ENCODE assay signal across 21 mouse cellular contexts in the genomic region with DNA sequence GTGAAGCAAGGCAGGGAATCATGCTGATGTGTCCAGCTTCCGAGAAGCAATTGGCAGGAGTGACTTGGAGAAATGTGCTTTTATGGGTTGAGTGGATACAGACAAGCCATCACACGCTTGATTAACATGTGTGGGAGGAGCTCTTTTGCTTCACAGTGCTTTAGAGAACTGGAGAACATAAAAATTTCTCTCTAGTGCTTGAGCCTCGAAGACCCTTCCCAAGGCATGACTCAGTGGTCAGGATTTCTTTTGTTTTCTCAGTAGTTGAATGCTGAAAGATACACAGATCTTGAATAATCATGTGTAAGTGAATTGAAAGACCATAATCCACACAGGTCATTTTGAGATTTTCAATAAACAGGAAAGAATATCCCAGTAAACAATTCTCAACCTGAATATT.
DNase-seq lines count a peak whose midpoint lies in the region; ATAC-seq and TF ChIP-seq lines count a peak whose summit lies in the region.
"Had no signal": no experiment of that assay in that cellular context is flagged by ENCODE, and none has a peak within 500 bp of the region (broad histone marks: within the 10 kb centered on the region; RNA-seq: fewer than 3 reads in every experiment).

No protein-coding gene starts in this region.

- H3K27me3 ChIP-seq in hindbrain, postnatal 0 days (ENCODE audit: insufficient read depth, low read length) = no peaks in the 10 kb centered on the region
- H3K27me3 ChIP-seq in hindbrain, embryonic 10.5 days (ENCODE audit: insufficient read depth, poor library complexity, severe bottlenecking) = no peaks in the 10 kb centered on the region
- H3K27me3 ChIP-seq: embryonic facial prominence, embryonic 13.5 days; forebrain, embryonic 13.5 days; heart, embryonic 15.5 days; intestine, embryonic 15.5 days had no signal

- H3K9me3 ChIP-seq in hindbrain, postnatal 0 days (ENCODE audit: low read length) = no peaks in the 10 kb centered on the region
- no peaks in the 10 kb centered on the region for H3K9me3 ChIP-seq in hindbrain, embryonic 10.5 days
- H3K9me3 ChIP-seq: embryonic facial prominence, embryonic 13.5 days; forebrain, embryonic 13.5 days; G1E; heart, embryonic 15.5 days; intestine, embryonic 15.5 days had no signal

- no peaks in the 10 kb centered on the region for H3K4me1 ChIP-seq in hindbrain, postnatal 0 days (ENCODE audit: insufficient read depth, low read length)
- H3K4me1 ChIP-seq in hindbrain, embryonic 10.5 days (replicated peaks) = no peaks in the 10 kb centered on the region
- H3K4me1 ChIP-seq: embryonic facial prominence, embryonic 13.5 days; heart, embryonic 15.5 days; intestine, embryonic 15.5 days had no signal

- no peak overlapping the region for H3K4me3 ChIP-seq in hindbrain, postnatal 0 days (ENCODE audit: low read length)
- H3K4me3 ChIP-seq in hindbrain, embryonic 10.5 days = no peak overlapping the region
- H3K4me3 ChIP-seq: embryonic facial prominence, embryonic 13.5 days; forebrain, embryonic 13.5 days; heart, adult 2 months; heart, embryonic 15.5 days; intestine, embryonic 15.5 days had no signal

- H3K36me3 ChIP-seq in hindbrain, postnatal 0 days (ENCODE audit: insufficient read depth, low read length) = no peaks in the 10 kb centered on the region
- no peaks in the 10 kb centered on the region for H3K36me3 ChIP-seq in hindbrain, embryonic 10.5 days
- H3K36me3 ChIP-seq: embryonic facial prominence, embryonic 13.5 days; G1E; heart, embryonic 15.5 days; intestine, embryonic 15.5 days had no signal

- TF ChIP-seq CTCF in hindbrain, postnatal 0 days (IDR thresholded peaks at IDR 0.05; ENCODE audit: low read depth) = no peak

- H3K4me2 ChIP-seq in hindbrain, postnatal 0 days (ENCODE audit: low read depth, low read length) = no peak overlapping the region
- H3K4me2 ChIP-seq: embryonic facial prominence, embryonic 13.5 days; forebrain, embryonic 13.5 days; heart, embryonic 11.5 days; heart, embryonic 15.5 days; intestine, embryonic 15.5 days had no signal

- 33% methylated on average over 3 of the region's 3 CpGs for WGBS in hindbrain, postnatal 0 days
- WGBS in hindbrain, embryonic 10.5 days = 57% methylated on average over 3 of the region's 3 CpGs

- no peak for ATAC-seq in hindbrain, postnatal 0 days
- ATAC-seq: activated CD4-positive, CD25-positive, alpha-beta regulatory T cell, adult 4 months; CD4-positive, CD25-positive, alpha-beta regulatory T cell, adult 4 months; forebrain, embryonic 13.5 days; intestine, embryonic 15.5 days had no signal

- peak; percentile 1 for DNase-seq in embryo, embryonic 10.5 days (ENCODE audit: low spot score)
- no peak for DNase-seq in embryo, embryonic 10 days (ENCODE audit: low spot score)
- peak; percentile 5 for DNase-seq in hindbrain, postnatal 0 days (ENCODE audit: low spot score)
- DNase-seq in hindbrain, embryonic 10.5 days (ENCODE audit: low spot score) = no peak
- peak; percentile 90 for DNase-seq in Muller cell, postnatal 12 days (ENCODE audit: inconsistent ontology term)
- peak; percentile 44 for DNase-seq in retina, embryonic 14.5 days (ENCODE audit: low spot score)
- DNase-seq in left cerebral cortex, adult 18-20 months (ENCODE audit: low spot score in 2 of 2) = no peak
- DNase-seq: adrenal gland, postnatal 14 days; B cell, adult 2 months; cerebellum, adult 8-10 months; cerebellum, postnatal 14 days; gastrocnemius, postnatal 14 days; heart, adult 2 months had no signal

- H3K9ac ChIP-seq in hindbrain, postnatal 0 days (replicated peaks; ENCODE audit: low read length) = no peak overlapping the region
- H3K9ac ChIP-seq: embryonic facial prominence, embryonic 13.5 days; forebrain, embryonic 13.5 days; heart, embryonic 15.5 days; intestine, embryonic 15.5 days had no signal

- H3K27ac ChIP-seq in hindbrain, postnatal 0 days = no peak overlapping the region
- no peak overlapping the region for H3K27ac ChIP-seq in hindbrain, embryonic 10.5 days
- H3K27ac ChIP-seq: embryonic facial prominence, embryonic 13.5 days; forebrain, embryonic 13.5 days; heart, adult 2 months; heart, embryonic 15.5 days; intestine, embryonic 15.5 days had no signal

Comparison
In these comparisons a context has a peak if more than half of its experiments do, and no peak if none do; other contexts are left out.
1. DNase-seq: peak in embryo, embryonic 10.5 days (single experiment), hindbrain, postnatal 0 days (single experiment), Muller cell, postnatal 12 days (single experiment) and retina, embryonic 14.5 days (single experiment); none in embryo, embryonic 10 days (single experiment), hindbrain, embryonic 10.5 days (single experiment) and left cerebral cortex, adult 18-20 months (0 of 2).